Mouse (Mus musculus) CH12.LX (cell line): ENCODE results near the gene 9330182L06Rik. TPM values are rescaled to one million over a fixed set of nuclear protein-coding genes. Genes with fewer than 3 reads are reported as not detected.

Source experiments
- DNase-seq: peaks from one replicate; pipeline ENCODE4 v3.0.0-alpha.2; 2013; ENCODE audit errors: extremely low read depth
- H3K27ac ChIP-seq: 2 replicates; pipeline ENCODE4 v1.5.1; 2012; ENCODE audit warnings: low read depth, mild to moderate bottlenecking, control low read depth, moderate library complexity; ENCODE audit not compliant: insufficient read depth
- H3K27me3 ChIP-seq: replicated peaks from 2 replicates; pipeline ENCODE3; 2012; ENCODE audit warnings: inconsistent platforms
- H3K36me3 ChIP-seq, 2 experiments: replicated peaks in 1 of 2; 2 replicates each; pipeline versions ENCODE3 to v1.6.1; 2012; ENCODE audit warnings: inconsistent platforms in 1 of 2, low read length in 1 of 2, mild to moderate bottlenecking in 1 of 2, mixed read lengths in 1 of 2, moderate library complexity in 1 of 2; ENCODE audit not compliant: control insufficient read depth in 1 of 2, insufficient read depth in 1 of 2
- H3K4me1 ChIP-seq, 2 experiments: 2 replicates each; pipeline ENCODE4 v1.6.1; 2012; ENCODE audit warnings: inconsistent platforms in 1 of 2, moderate library complexity in 1 of 2; ENCODE audit not compliant: insufficient read depth in 2 of 2, control insufficient read depth in 1 of 2
- H3K4me2 ChIP-seq: 2 replicates; pipeline ENCODE4 v1.6.1; 2012; ENCODE audit warnings: low read depth, mild to moderate bottlenecking, control low read depth; ENCODE audit not compliant: poor library complexity, insufficient read depth, severe bottlenecking
- H3K4me3 ChIP-seq, 3 experiments: fragments of 150-350 bp in 1 of 3; sonication (generic) in 1 of 3; replicated peaks in 1 of 3; 2 replicates each; pipeline versions ENCODE3 to v1.5.1; 2011 to 2012; ENCODE audit warnings: low read depth in 2 of 3, low read length in 2 of 3, mild to moderate bottlenecking in 2 of 3, moderate library complexity in 2 of 3, control low read depth in 1 of 3, improper control_type of control experiment in 1 of 3, inconsistent platforms in 1 of 3, mixed read lengths in 1 of 3; ENCODE audit not compliant: poor library complexity in 1 of 3
- H3K79me2 ChIP-seq: replicated peaks from 2 replicates; pipeline ENCODE4 v1.6.1; 2012; ENCODE audit warnings: mild to moderate bottlenecking, moderate library complexity; ENCODE audit not compliant: control insufficient read depth, poor library complexity, insufficient read depth, severe bottlenecking; ENCODE audit errors: extremely low read depth
- H3K9ac ChIP-seq: 2 replicates; pipeline ENCODE4 v1.6.1; 2012; ENCODE audit warnings: low read depth, mild to moderate bottlenecking, control low read depth, moderate library complexity; ENCODE audit not compliant: insufficient read depth
- H3K9me3 ChIP-seq: replicated peaks from 2 replicates; pipeline ENCODE3; 2012; ENCODE audit warnings: low read length, inconsistent platforms, mixed read lengths
- BHLHE40 ChIP-seq: IDR thresholded peaks from 2 replicates; pipeline ENCODE4 v1.6.1; 2011; ENCODE audit warnings: mild to moderate bottlenecking, low read depth, low read length, improper control_type of control experiment
- CHD1 ChIP-seq: IDR thresholded peaks from 2 replicates; pipeline ENCODE4 v1.6.1; 2012; ENCODE audit warnings: low read depth, low read length, improper control_type of control experiment, inconsistent platforms
- CHD2 ChIP-seq: IDR thresholded peaks from 2 replicates; pipeline ENCODE4 v1.6.1; 2011; ENCODE audit warnings: low read length, improper control_type of control experiment
- CTCF ChIP-seq, 2 experiments: IDR thresholded peaks in 1 of 2; conservative IDR thresholded peaks in 1 of 2; 2 replicates each; pipeline ENCODE4 v1.5.1; 2011 to 2012; ENCODE audit warnings: low read depth in 2 of 2, low read length in 2 of 2, improper control_type of control experiment in 1 of 2, inconsistent platforms in 1 of 2, mild to moderate bottlenecking in 1 of 2, moderate library complexity in 1 of 2
- EP300 ChIP-seq: IDR thresholded peaks from 2 replicates; pipeline ENCODE4 v1.6.1; 2011; ENCODE audit warnings: low read length, improper control_type of control experiment
- ETS1 ChIP-seq: conservative IDR thresholded peaks from 2 replicates; pipeline ENCODE4 v1.6.1; 2012; ENCODE audit warnings: low read depth, mild to moderate bottlenecking, inconsistent platforms, low read length, improper control_type of control experiment, moderate library complexity
- IRF4 ChIP-seq: IDR thresholded peaks from 2 replicates; pipeline ENCODE4 v1.6.1; 2014; ENCODE audit warnings: low read depth, mild to moderate bottlenecking, inconsistent platforms, low read length, improper control_type of control experiment
- POLR2AphosphoS2 ChIP-seq: IDR thresholded peaks from 2 replicates; pipeline ENCODE4 v1.6.1; 2011; ENCODE audit warnings: low read depth, low read length, improper control_type of control experiment
- TBP ChIP-seq: conservative IDR thresholded peaks from 2 replicates; pipeline ENCODE4 v1.6.1; 2011; ENCODE audit warnings: low read depth, low read length, improper control_type of control experiment
- dilution Hi-C: fragments of 300-500 bp; cut with MboI; formaldehyde crosslinking; loops from 2 replicates; pipeline ENCODE4 v1.14.3; 2020; ENCODE audit warnings: low sequenced_read_pairs; ENCODE audit not compliant: extremely low pct_unique_long_range_greater_than_20kb, extremely low pct_ligation_motif_present
- in situ Hi-C: fragments of 300-500 bp; cut with MboI; formaldehyde crosslinking; loops from 3 replicates; pipeline ENCODE4 v1.14.3; 2019; ENCODE audit warnings: low sequenced_read_pairs, low pct_ligation_motif_present, low pct_unique_long_range_greater_than_20kb, mixed read lengths
- polyA plus RNA-seq: library from polyadenylated mRNA; unstranded; fragments of >175 nt; gene quantifications from 2 replicates; pipeline ENCODE4 v1.2.1, GENCODE M21; 2012; ENCODE audit warnings: low read depth; ENCODE audit not compliant: insufficient read length
- total RNA-seq, 2 experiments: library from RNA; depleted of rRNA; stranded (reverse); fragments of 300-350 nt in 1 of 2; fragments of >200 nt in 1 of 2; gene quantifications; 2 replicates each; pipeline ENCODE4 v1.2.3; 2012 to 2014

9330182L06Rik gene
- total and polyA plus RNA-seq, 3 experiments: not detected

- no peak for TF ChIP-seq CHD1
- TF ChIP-seq ETS1: no peak
- Histone ChIP-seq H3K27ac (no peak overlapping the region), H3K4me1 (peaks cover 0 to 4% of the 10 kb centered on the region in 2 experiments; a peak in 2 of 4 replicates), H3K4me3 (no peak overlapping the region), H3K79me2 (no peaks in the 10 kb centered on the region), H3K36me3 (no peaks in the 10 kb centered on the region), H3K4me2 (no peak overlapping the region), H3K9me3 (no peaks in the 10 kb centered on the region), H3K27me3 (no peaks in the 10 kb centered on the region), H3K9ac (no peak overlapping the region)
- dilution Hi-C loops (no loop called here), in situ Hi-C loops (no loop called here)
- DNase-seq: no peak
Observed at GRCm38 (mm10) chr5:9373341-9373740, 107.4 kb downstream of the 9330182L06Rik start.

GRCm38 (mm10) chr5:9389968-9390367 lies 124.0 kb downstream of the 9330182L06Rik start:
- in situ Hi-C loops (no loop called here), dilution Hi-C loops (no loop called here)
- H3K4me2 ChIP-seq: no peak overlapping the region
- no peaks in the 10 kb centered on the region for H3K27me3 ChIP-seq
- no peak overlapping the region for H3K27ac ChIP-seq
- no peaks in the 10 kb centered on the region for H3K79me2 ChIP-seq
- peaks cover 0 to 3% of the 10 kb centered on the region in 2 experiments; a peak in 1 of 4 replicates for H3K4me1 ChIP-seq
- no peak overlapping the region for H3K4me3 ChIP-seq
- no peak overlapping the region for H3K9ac ChIP-seq
- TF ChIP-seq IRF4 (no peak), TBP (no peak), CTCF (conservative IDR thresholded peaks at IDR 0.05 in 1 of 2, IDR thresholded peaks at IDR 0.05 in 1 of 2; ENCODE audit: low read depth in 2 of 2, low read length in 2 of 2) (no peak), CHD1 (no peak), POLR2AphosphoS2 (no peak)
- no peak for DNase-seq
- H3K36me3 ChIP-seq: no peaks in the 10 kb centered on the region
- H3K9me3 ChIP-seq: no peaks in the 10 kb centered on the region

- Histone ChIP-seq H3K36me3 (no peaks in the 10 kb centered on the region), H3K27me3 (no peaks in the 10 kb centered on the region), H3K9ac (no peak overlapping the region), H3K4me3 (no peak overlapping the region), H3K9me3 (no peaks in the 10 kb centered on the region), H3K4me1 (no peaks in the 10 kb centered on the region), H3K4me2 (no peak overlapping the region), H3K79me2 (no peaks in the 10 kb centered on the region), H3K27ac (no peak overlapping the region)
- in situ Hi-C loops (no loop called here), dilution Hi-C loops (no loop called here)
- no peak for DNase-seq
- no peak for TF ChIP-seq BHLHE40
- TF ChIP-seq EP300: no peak
- no peak for TF ChIP-seq IRF4
- no peak for TF ChIP-seq CHD2
Observed at GRCm38 (mm10) chr5:9391858-9392393, 126.0 kb downstream of the 9330182L06Rik start.
